In genomic region chr4:21679624-21680480, GRCm38 (mm10) we compare ENCODE assay signal across 10 mouse cellular contexts. TPM values are rescaled to one million over a fixed set of nuclear protein-coding genes. Genes with fewer than 3 reads are reported as not detected.
DNase-seq lines count a peak whose midpoint lies in the region; ATAC-seq and TF ChIP-seq lines count a peak whose summit lies in the region.
"Had no signal": no experiment of that assay in that cellular context is flagged by ENCODE, and none has a peak within 500 bp of the region (broad histone marks: within the 10 kb centered on the region; RNA-seq: fewer than 3 reads in every experiment).

No protein-coding gene starts in this region.

- peak overlapping the region; percentile 66 for H3K4me2 ChIP-seq in heart, embryonic 16.5 days (ENCODE audit: low read depth, low read length)
- H3K4me2 ChIP-seq in embryonic facial prominence, embryonic 13.5 days = peak overlapping the region; percentile 63
- H3K4me2 ChIP-seq in intestine, postnatal 0 days (replicated peaks; ENCODE audit: low read depth) = peak overlapping the region; percentile 75
- peak overlapping the region; percentile 72 for H3K4me2 ChIP-seq in neural tube, embryonic 12.5 days (replicated peaks)

- H3K27ac ChIP-seq in heart, embryonic 16.5 days (ENCODE audit: low read length) = no peak overlapping the region
- no peak overlapping the region for H3K27ac ChIP-seq in embryonic facial prominence, embryonic 13.5 days
- H3K27ac ChIP-seq in intestine, postnatal 0 days (ENCODE audit: low read depth, low read length) = no peak overlapping the region
- H3K27ac ChIP-seq in neural tube, embryonic 12.5 days = peak overlapping the region; percentile 26; the same call in 1 of the 2 replicates

- peaks cover 91% of the 10 kb centered on the region for H3K27me3 ChIP-seq in heart, embryonic 16.5 days (ENCODE audit: control insufficient read depth, insufficient read depth, low read length)
- peaks cover 99% of the 10 kb centered on the region for H3K27me3 ChIP-seq in embryonic facial prominence, embryonic 13.5 days
- H3K27me3 ChIP-seq in intestine, postnatal 0 days (replicated peaks; ENCODE audit: control insufficient read depth, insufficient read depth, low read length) = peaks cover 93% of the 10 kb centered on the region
- peaks cover 66% of the 10 kb centered on the region for H3K27me3 ChIP-seq in neural tube, embryonic 12.5 days (replicated peaks)

- ATAC-seq in heart, embryonic 16.5 days (replicated peaks; ENCODE audit: extremely low read depth, insufficient read depth, low FRiP score) = no peak
- ATAC-seq in embryonic facial prominence, embryonic 13.5 days (ENCODE audit: insufficient number of reproducible peaks, insufficient read depth, low FRiP score, low TSS enrichment, low read depth) = 0 out of 2 replicates have a peak, but pooled peaks have one; percentile 5
- no peak for ATAC-seq in intestine, postnatal 0 days
- ATAC-seq in neural tube, embryonic 12.5 days (ENCODE audit: low FRiP score, low read depth) = peak; percentile 38

- no peaks in the 10 kb centered on the region for H3K9me3 ChIP-seq in heart, embryonic 16.5 days (replicated peaks; ENCODE audit: control insufficient read depth, low read length)
- H3K9me3 ChIP-seq in embryonic facial prominence, embryonic 13.5 days = no peaks in the 10 kb centered on the region
- H3K9me3 ChIP-seq in intestine, postnatal 0 days (ENCODE audit: control insufficient read depth) = no peaks in the 10 kb centered on the region
- no peaks in the 10 kb centered on the region for H3K9me3 ChIP-seq in neural tube, embryonic 12.5 days

- no peaks in the 10 kb centered on the region for H3K36me3 ChIP-seq in heart, embryonic 16.5 days (ENCODE audit: control insufficient read depth, insufficient read depth)
- H3K36me3 ChIP-seq in embryonic facial prominence, embryonic 13.5 days = no peaks in the 10 kb centered on the region
- no peaks in the 10 kb centered on the region for H3K36me3 ChIP-seq in intestine, postnatal 0 days (ENCODE audit: control insufficient read depth, insufficient read depth)
- H3K36me3 ChIP-seq in neural tube, embryonic 12.5 days = no peaks in the 10 kb centered on the region

- H3K4me3 ChIP-seq in heart, embryonic 16.5 days (ENCODE audit: low read length) = peak overlapping the region; percentile 54
- peak overlapping the region; percentile 43 for H3K4me3 ChIP-seq in embryonic facial prominence, embryonic 13.5 days
- peak overlapping the region; percentile 50 for H3K4me3 ChIP-seq in intestine, postnatal 0 days (ENCODE audit: low read depth, low read length)
- peak overlapping the region; percentile 44 for H3K4me3 ChIP-seq in neural tube, embryonic 12.5 days

- H3K9ac ChIP-seq in heart, embryonic 16.5 days (ENCODE audit: low read length) = no peak overlapping the region
- no peak overlapping the region for H3K9ac ChIP-seq in embryonic facial prominence, embryonic 13.5 days
- H3K9ac ChIP-seq in intestine, postnatal 0 days (ENCODE audit: low read depth, low read length) = no peak overlapping the region
- H3K9ac ChIP-seq in neural tube, embryonic 12.5 days = peak overlapping the region; percentile 59

- peaks cover 11% of the 10 kb centered on the region for H3K4me1 ChIP-seq in heart, embryonic 16.5 days (ENCODE audit: control insufficient read depth, insufficient read depth, low read length)
- H3K4me1 ChIP-seq in embryonic facial prominence, embryonic 13.5 days = peaks cover 17% of the 10 kb centered on the region
- H3K4me1 ChIP-seq in intestine, postnatal 0 days (replicated peaks; ENCODE audit: control insufficient read depth, insufficient read depth, low read length) = peaks cover 3% of the 10 kb centered on the region; the same call in 1 of the 2 replicates
- H3K4me1 ChIP-seq in neural tube, embryonic 12.5 days = peaks cover 22% of the 10 kb centered on the region

- 4% methylated on average over 40 of the region's 42 CpGs for WGBS in heart, embryonic 16.5 days
- WGBS in embryonic facial prominence, embryonic 13.5 days = 2% methylated on average over 42 of the region's 42 CpGs
- WGBS in intestine, postnatal 0 days = 3% methylated on average over 42 of the region's 42 CpGs
- 2% methylated on average over 42 of the region's 42 CpGs for WGBS in neural tube, embryonic 12.5 days

- no peak for TF ChIP-seq CTCF in intestine, postnatal 0 days (IDR thresholded peaks at IDR 0.05; ENCODE audit: low read depth)

- DNase-seq in heart, adult 18-20 months = no peak
- no peak for DNase-seq in gastrocnemius, postnatal 4 days (ENCODE audit: low spot score in 2 of 2)
- DNase-seq in ovary, postnatal 10 days (ENCODE audit: low spot score) = no peak
- no peak for DNase-seq in adrenal gland, postnatal 36 days
- DNase-seq: thymus, adult 18-20 months had no signal

RNA-seq across cellular contexts. Expression of gene Prdm13, which starts 5.9 kb away (rescaled TPM):
- not detected in 2 replicates for polyA plus RNA-seq in heart, embryonic 16.5 days (2015; fragmentation: Nextera tagmentation; extraction: Ambion mirVana)
- total RNA-seq in heart, adult 18-20 months (2021) = not detected
- polyA plus RNA-seq in embryonic facial prominence, embryonic 13.5 days (2015; fragmentation: Nextera tagmentation; extraction: Ambion mirVana) = not detected in 2 replicates
- polyA plus RNA-seq in intestine, postnatal 0 days (2015; fragmentation: Nextera tagmentation; extraction: Ambion mirVana) = not detected in 2 replicates
- polyA plus RNA-seq in neural tube, embryonic 12.5 days (2016; fragmentation: Nextera tagmentation; extraction: Ambion mirVana) = 12.6 and 13.3 TPM in 2 replicates
- not detected for total RNA-seq in gastrocnemius, postnatal 4 days (2021)
- total RNA-seq in adrenal gland, postnatal 36 days (2021) = not detected
- total RNA-seq: hematopoietic stem cell, adult 5-6 weeks had no signal

RNA-seq across cellular contexts. Expression of gene Ccnc, which starts 47.6 kb away (rescaled TPM):
- 24.6 and 29.2 TPM in 2 replicates for polyA plus RNA-seq in heart, embryonic 16.5 days (2015; fragmentation: Nextera tagmentation; extraction: Ambion mirVana)
- total RNA-seq in heart, adult 18-20 months (2021) = 10 to 100 TPM; 15.0 to 15.1 TPM
- polyA plus RNA-seq in embryonic facial prominence, embryonic 13.5 days (2015; fragmentation: Nextera tagmentation; extraction: Ambion mirVana) = 42.9 and 45.0 TPM in 2 replicates
- 20.2 and 20.7 TPM in 2 replicates for polyA plus RNA-seq in intestine, postnatal 0 days (2015; fragmentation: Nextera tagmentation; extraction: Ambion mirVana)
- 67.9 and 71.8 TPM in 2 replicates for polyA plus RNA-seq in neural tube, embryonic 12.5 days (2016; fragmentation: Nextera tagmentation; extraction: Ambion mirVana)
- total RNA-seq in gastrocnemius, postnatal 4 days (2021) = 10 to 100 TPM; 15.5 to 16.3 TPM
- 10 to 100 TPM; 21.4 to 25.2 TPM for total RNA-seq in adrenal gland, postnatal 36 days (2021)

Comparison
In these comparisons a context has a peak if more than half of its experiments do, and no peak if none do; other contexts are left out.
1. ATAC-seq: peak in embryonic facial prominence, embryonic 13.5 days (single experiment) and neural tube, embryonic 12.5 days (single experiment); none in heart, embryonic 16.5 days (single experiment) and intestine, postnatal 0 days (single experiment).
2. RNA of gene Prdm13, which starts 5.9 kb away (polyA plus RNA-seq): 12.6 to 13.3 TPM in neural tube, embryonic 12.5 days; not detected in heart, embryonic 16.5 days, not detected in embryonic facial prominence, embryonic 13.5 days and not detected in intestine, postnatal 0 days; every median in the first group is over 10 times any median in the second.
3. Peak in every context shown above with its lines, with median percentiles within 50 percentile points of each other: H3K4me2 ChIP-seq and H3K4me3 ChIP-seq.